Mouse (Mus musculus) bone marrow, adult 2 months (tissue): ENCODE measurements around the gene Hist1h4k.

Experiments used
- CTCF ChIP-seq: fragments of 200-500 bp; IDR thresholded peaks from 2 replicates; pipeline ENCODE4 v1.5.1; 2011; ENCODE audit warnings: low read length, control low read depth; ENCODE audit not compliant: control insufficient read depth, insufficient read depth
- POLR2A ChIP-seq: fragments of 200-500 bp; IDR thresholded peaks from 2 replicates; pipeline ENCODE4 v1.6.1; 2011; ENCODE audit warnings: low read depth, mild to moderate bottlenecking, control low read depth, low read length, borderline replicate concordance; ENCODE audit not compliant: control insufficient read depth

DNA sequence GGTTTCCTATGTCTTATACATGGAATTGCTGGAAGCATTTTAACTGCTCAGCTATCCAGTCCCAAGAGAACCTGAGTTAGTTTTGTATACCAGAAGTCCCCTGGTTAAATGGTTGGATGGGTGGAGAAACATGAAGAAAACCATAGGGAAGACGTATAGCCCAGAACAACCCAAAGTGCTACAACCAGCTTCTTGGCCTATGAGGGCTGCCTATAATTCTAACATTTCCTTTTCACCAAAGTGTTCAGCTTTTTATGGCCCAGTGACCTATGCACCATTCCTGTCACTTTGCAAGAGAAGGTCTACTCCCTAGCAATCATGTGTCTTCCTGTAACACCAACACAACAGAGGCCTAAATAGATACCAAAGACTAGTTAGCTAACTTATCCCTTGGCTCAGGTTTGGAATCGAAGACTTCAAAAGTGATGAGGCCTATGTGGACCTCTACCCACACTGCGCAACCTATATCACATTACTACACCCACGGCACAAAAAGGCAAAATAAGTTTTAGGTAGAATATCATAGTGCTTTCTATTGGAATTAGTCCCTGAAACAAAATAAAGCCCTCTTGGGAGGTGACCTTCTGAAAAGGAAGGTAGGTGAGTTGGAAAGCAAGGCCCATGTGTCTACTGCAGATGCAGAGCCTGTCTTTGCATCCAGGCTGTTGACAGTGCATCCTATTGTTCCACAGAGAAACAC lies 31.8 kb downstream of the Hist1h4k start:
- TF ChIP-seq CTCF (no peak), POLR2A (no peak)
